Mouse (Mus musculus) lung, postnatal 0 days (tissue): Measurements from ENCODE around the gene Prkch. TPM values are rescaled to one million over a fixed set of nuclear protein-coding genes. Genes with fewer than 3 reads are reported as not detected.

Experiments used
- ATAC-seq: fragments of 200-750 bp; cut with Nextera tagmentation; 2 replicates; pipeline ENCODE4 v1.8.0; 2017; ENCODE audit warnings: moderate library complexity
- DNase-seq: peaks from one replicate; pipeline ENCODE4 v3.0.0-alpha.2; 2016; ENCODE audit warnings: low spot score
- H3K27ac ChIP-seq: fragments of 300-500 bp; sonication (generic); 2 replicates; pipeline ENCODE4 v1.5.1; 2014; ENCODE audit warnings: antibody characterized with exemption, mild to moderate bottlenecking, low read length, mixed read lengths
- H3K27me3 ChIP-seq: fragments of 300-500 bp; sonication (generic); replicated peaks from 2 replicates; pipeline ENCODE4 v1.6.1; 2014; ENCODE audit warnings: low read length, mixed read lengths; ENCODE audit not compliant: insufficient read depth
- H3K36me3 ChIP-seq: fragments of 300-500 bp; sonication (generic); 2 replicates; pipeline ENCODE4 v1.6.1; 2014; ENCODE audit warnings: low read length, mixed read lengths; ENCODE audit not compliant: insufficient read depth
- H3K4me1 ChIP-seq: fragments of 300-500 bp; sonication (generic); 2 replicates; pipeline ENCODE4 v1.6.1; 2014; ENCODE audit warnings: antibody characterized with exemption, low read depth, low read length, mixed read lengths; ENCODE audit not compliant: insufficient read depth
- H3K4me2 ChIP-seq: fragments of 300-500 bp; sonication (generic); replicated peaks from 2 replicates; pipeline ENCODE4 v1.6.1; 2014; ENCODE audit warnings: low read depth, mild to moderate bottlenecking, low read length, moderate library complexity, mixed read lengths
- H3K4me3 ChIP-seq: fragments of 300-500 bp; sonication (generic); 2 replicates; pipeline ENCODE4 v1.5.1; 2014; ENCODE audit warnings: low read depth, low read length
- H3K9ac ChIP-seq: fragments of 300-500 bp; sonication (generic); replicated peaks from 2 replicates; pipeline ENCODE4 v1.6.1; 2014; ENCODE audit warnings: low read depth, mild to moderate bottlenecking
- H3K9me3 ChIP-seq: fragments of 300-500 bp; sonication (generic); 2 replicates; pipeline ENCODE4 v1.6.1; 2016; ENCODE audit warnings: low read length, mixed read lengths
- CTCF ChIP-seq: IDR thresholded peaks from 2 replicates; pipeline ENCODE4 v1.5.1; 2016; ENCODE audit warnings: antibody characterized with exemption, mild to moderate bottlenecking
- EP300 ChIP-seq: IDR thresholded peaks from 2 replicates; pipeline ENCODE4 v1.6.1; 2016; ENCODE audit warnings: antibody characterized with exemption, mild to moderate bottlenecking, control low read depth
- WGBS: fragments of 180-500 bp; shearing (Covaris S2); extraction: QIAGEN DNeasy Blood & Tissue Kit; methylation state at CpG from one replicate; pipeline ENCODE4 v1.1.7; 2014; 5-methylcytosine and 5-hydroxymethylcytosine counted together
- polyA plus RNA-seq: library from polyadenylated mRNA; unstranded; fragments of >200 nt; fragmentation: Nextera tagmentation; extraction: Ambion mirVana; gene quantifications from 2 replicates; pipeline ENCODE4 v1.2.1, GENCODE M21; 2015

The Prkch gene
- polyA plus RNA-seq, 1 experiment from 2014 or later, result 20.0 TPM

DNA sequence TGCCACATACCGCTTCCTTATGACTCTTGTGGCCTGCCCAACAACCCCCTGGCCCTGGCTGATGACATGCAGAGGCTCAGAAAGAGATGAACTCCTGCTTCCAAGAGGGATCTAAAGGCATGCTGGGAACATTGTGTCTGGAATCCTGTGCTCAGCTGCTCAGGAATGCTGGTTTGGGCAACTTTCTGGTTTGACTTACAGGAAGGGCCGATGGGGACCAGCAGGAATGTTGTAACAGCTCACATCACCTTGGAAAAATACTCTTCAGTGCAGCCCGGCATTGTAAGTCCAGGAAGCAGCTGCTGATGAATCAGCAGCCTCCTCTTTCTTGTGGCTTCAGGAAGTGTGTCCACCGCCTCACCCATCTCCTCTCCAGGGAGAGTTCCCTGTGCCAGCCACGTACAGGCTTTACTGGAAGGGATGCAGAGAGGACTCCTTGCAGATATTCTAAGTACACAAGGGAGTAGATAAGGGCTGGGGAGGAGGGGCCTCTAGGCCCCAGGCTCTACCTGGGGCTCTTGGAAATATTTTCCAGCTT is 206.0 kb downstream of the Prkch start:
- H3K27ac ChIP-seq, result peak overlapping the region; percentile 29; the same call in 1 of the 2 replicates
- H3K4me3 ChIP-seq, result no peak overlapping the region
- no peaks in the 10 kb centered on the region for H3K9me3 ChIP-seq
- peak; percentile 56 for ATAC-seq
- peaks cover 22% of the 10 kb centered on the region for H3K4me1 ChIP-seq
- no peak overlapping the region for H3K9ac ChIP-seq
- TF ChIP-seq EP300 (peak; percentile 79), CTCF (no peak)
- no peaks in the 10 kb centered on the region; the same call in 1 of the 2 replicates for H3K27me3 ChIP-seq
- 29% methylated on average over 5 of the region's 5 CpGs for WGBS
- H3K4me2 ChIP-seq, result no peak overlapping the region
- H3K36me3 ChIP-seq, result no peaks in the 10 kb centered on the region
- peak; percentile 71 for DNase-seq

DNA sequence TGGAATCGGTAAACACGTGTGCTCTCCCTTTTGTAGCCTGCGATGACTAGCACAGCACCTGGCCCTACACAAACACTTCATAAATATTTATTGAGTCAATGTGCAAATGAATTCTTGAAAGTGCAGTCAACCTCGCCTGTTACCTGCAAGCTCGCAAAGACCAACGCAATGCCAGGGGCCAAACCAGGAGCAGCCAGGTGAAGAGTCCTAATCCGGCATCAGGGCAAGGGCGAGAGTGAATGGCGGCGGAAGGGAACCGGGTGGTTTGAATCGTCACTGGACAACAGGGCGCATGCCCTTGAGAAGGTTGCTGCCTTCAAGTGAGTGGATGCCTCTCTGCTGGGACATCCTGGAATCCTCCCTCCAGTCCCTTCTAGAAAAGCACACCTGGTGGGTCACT is 208.6 kb downstream of the Prkch start:
- Histone ChIP-seq H3K9me3 (no peaks in the 10 kb centered on the region), H3K36me3 (no peaks in the 10 kb centered on the region), H3K4me3 (no peak overlapping the region), H3K9ac (no peak overlapping the region), H3K27me3 (no peaks in the 10 kb centered on the region; the same call in 1 of the 2 replicates), H3K4me2 (no peak overlapping the region), H3K27ac (no peak overlapping the region), H3K4me1 (peaks cover 22% of the 10 kb centered on the region)
- 58% methylated on average over 13 of the region's 13 CpGs for WGBS
- no peak for DNase-seq
- TF ChIP-seq CTCF (no peak), EP300 (no peak)
- no peak for ATAC-seq

- Histone ChIP-seq H3K27ac (0 out of 2 replicates have a peak overlapping the region, but pooled peaks have one; percentile 7), H3K4me3 (no peak overlapping the region)
- no peak for ATAC-seq
Measured at GRCm38 (mm10) chr12:73793744-73794143, 209.1 kb downstream of the Prkch start.

DNA sequence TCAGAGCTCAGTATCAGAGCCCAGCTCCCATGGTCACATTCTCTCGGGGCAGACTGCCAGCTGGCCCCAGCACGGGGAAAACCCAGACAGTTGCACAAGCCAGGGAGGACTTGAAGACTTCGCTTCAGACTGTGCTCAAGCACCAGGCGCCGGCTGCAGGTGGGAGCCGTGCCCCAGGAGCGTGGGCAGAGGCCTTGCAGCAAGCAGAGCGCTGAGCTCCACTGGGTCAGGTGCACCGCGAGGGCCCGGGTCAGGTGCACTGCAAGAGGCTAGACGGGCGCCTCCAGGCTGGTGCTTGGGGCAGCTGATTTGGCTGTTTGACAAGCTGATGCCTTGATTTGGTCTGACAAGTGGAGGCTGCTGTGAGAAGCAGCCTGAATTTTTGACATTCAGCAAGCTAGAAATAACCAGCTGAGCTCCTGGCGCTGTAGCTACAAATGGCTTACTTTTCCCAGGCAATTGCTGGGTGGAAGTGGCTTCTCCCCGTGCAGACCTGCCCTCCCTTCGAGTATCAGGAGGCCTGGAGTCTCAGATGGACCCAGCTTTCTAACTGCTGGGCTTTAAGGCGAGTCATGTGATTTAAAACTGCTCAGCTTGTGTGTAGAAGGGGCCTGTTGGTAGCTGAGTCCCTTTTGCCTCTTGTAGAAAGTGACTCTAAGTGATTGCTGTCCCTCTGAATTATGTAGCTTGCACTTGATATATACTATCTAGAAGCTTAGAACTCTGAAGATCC is 209.7 kb downstream of the Prkch start:
- Histone ChIP-seq H3K27me3 (no peaks in the 10 kb centered on the region; the same call in 1 of the 2 replicates), H3K4me3 (no peak overlapping the region), H3K9me3 (no peaks in the 10 kb centered on the region), H3K27ac (0 out of 2 replicates have a peak overlapping the region, but pooled peaks have one; percentile 7), H3K4me2 (peak overlapping the region; percentile 28; the same call in 1 of the 2 replicates), H3K4me1 (peaks cover 22% of the 10 kb centered on the region), H3K9ac (no peak overlapping the region), H3K36me3 (no peaks in the 10 kb centered on the region)
- DNase-seq (peak; percentile 85), ATAC-seq (peak; percentile 87)
- 16% methylated on average over 17 of the region's 17 CpGs for WGBS
- TF ChIP-seq EP300 (no peak), CTCF (0 out of 2 replicates have a peak, but pooled peaks have one; percentile 4)

More at GRCm38 (mm10) chr12:73793744-73794143, 209.1 kb downstream of the Prkch start:
- Histone ChIP-seq H3K9ac (no peak overlapping the region), H3K27me3 (no peaks in the 10 kb centered on the region; the same call in 1 of the 2 replicates), H3K36me3 (no peaks in the 10 kb centered on the region), H3K4me2 (no peak overlapping the region; the same call in 1 of the 2 replicates), H3K9me3 (no peaks in the 10 kb centered on the region), H3K4me1 (peaks cover 22% of the 10 kb centered on the region)
- TF ChIP-seq EP300 (no peak; the same call in 1 of the 2 replicates), CTCF (no peak)
- 16% methylated on average over 5 of the region's 5 CpGs for WGBS
- no peak for DNase-seq

DNA sequence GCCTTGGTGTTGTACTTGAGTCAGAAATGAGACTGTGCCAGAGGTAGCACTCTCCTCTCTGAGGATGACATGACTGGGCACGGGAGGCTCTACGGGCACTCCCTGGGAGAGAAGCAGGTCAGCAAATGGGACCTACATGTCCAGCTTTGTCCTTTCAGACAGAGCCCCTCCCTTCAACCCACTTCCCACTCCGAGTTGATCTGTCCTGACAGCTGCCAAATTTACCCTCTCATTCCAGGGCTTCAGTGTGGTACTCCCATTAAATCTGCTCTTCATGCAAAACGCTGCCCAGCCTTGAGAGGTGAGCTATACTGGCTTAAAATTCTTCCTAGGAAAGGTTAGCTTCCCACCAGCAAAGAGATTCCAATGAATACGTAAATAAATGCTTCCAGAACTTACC is 215.1 kb downstream of the Prkch start:
- no peak for TF ChIP-seq CTCF
- TF ChIP-seq EP300, result no peak
- DNase-seq, result no peak

DNA sequence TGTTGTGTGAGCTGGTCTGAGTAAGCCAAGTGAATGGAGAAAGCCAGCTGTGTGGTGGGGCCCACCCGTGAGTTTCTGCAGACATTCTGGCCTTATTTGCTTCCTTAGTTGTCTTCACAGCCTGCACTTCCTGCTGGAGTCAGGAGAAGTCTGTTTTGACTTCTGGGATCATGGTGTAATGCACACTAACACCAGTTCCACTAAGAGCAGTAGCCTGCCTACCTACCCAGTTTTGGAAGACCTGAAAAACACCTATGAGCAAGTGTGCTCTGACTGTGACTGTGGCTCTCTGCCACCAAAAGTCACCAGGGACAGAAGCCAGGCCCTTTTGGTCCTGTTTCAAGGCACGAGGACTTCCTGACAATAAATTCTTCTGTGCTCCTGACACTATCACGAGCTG is 216.3 kb downstream of the Prkch start:
- no peaks in the 10 kb centered on the region for H3K9me3 ChIP-seq
- H3K9ac ChIP-seq, result no peak overlapping the region
- DNase-seq (peak; percentile 42), ATAC-seq (peak; percentile 46; the same call in 1 of the 2 replicates)
- WGBS, result 18% methylated on average over 3 of the region's 3 CpGs
- H3K36me3 ChIP-seq, result no peaks in the 10 kb centered on the region
- no peaks in the 10 kb centered on the region for H3K27me3 ChIP-seq
- H3K27ac ChIP-seq, result no peak overlapping the region
- peaks cover 6% of the 10 kb centered on the region; the same call in 1 of the 2 replicates for H3K4me1 ChIP-seq
- H3K4me2 ChIP-seq, result no peak overlapping the region
- TF ChIP-seq EP300, result no peak
- H3K4me3 ChIP-seq, result no peak overlapping the region

More for the DNA sequence above, 215.1 kb downstream of the Prkch start:
- 68% methylated on average over 5 of the region's 5 CpGs for WGBS
- no peak for ATAC-seq
- Histone ChIP-seq H3K4me1 (peaks cover 6% of the 10 kb centered on the region), H3K9ac (no peak overlapping the region), H3K9me3 (no peaks in the 10 kb centered on the region), H3K36me3 (no peaks in the 10 kb centered on the region), H3K4me2 (no peak overlapping the region), H3K27me3 (no peaks in the 10 kb centered on the region), H3K27ac (no peak overlapping the region), H3K4me3 (no peak overlapping the region)
